Mouse (Mus musculus) right cerebral cortex, postnatal 10 days (tissue): ENCODE data around the gene Acss2.
"Not testable (repeated sequence)": the region's sequence is repeated elsewhere in the genome, so short reads cannot be mapped to it uniquely, and the experiment has no call there.

ENCODE experiments used
- DNase-seq, 2 experiments: peaks; one replicate each; pipeline ENCODE4 v3.0.0; 2021; ENCODE audit warnings: low spot score in 2 of 2

Acss2 gene

DNA sequence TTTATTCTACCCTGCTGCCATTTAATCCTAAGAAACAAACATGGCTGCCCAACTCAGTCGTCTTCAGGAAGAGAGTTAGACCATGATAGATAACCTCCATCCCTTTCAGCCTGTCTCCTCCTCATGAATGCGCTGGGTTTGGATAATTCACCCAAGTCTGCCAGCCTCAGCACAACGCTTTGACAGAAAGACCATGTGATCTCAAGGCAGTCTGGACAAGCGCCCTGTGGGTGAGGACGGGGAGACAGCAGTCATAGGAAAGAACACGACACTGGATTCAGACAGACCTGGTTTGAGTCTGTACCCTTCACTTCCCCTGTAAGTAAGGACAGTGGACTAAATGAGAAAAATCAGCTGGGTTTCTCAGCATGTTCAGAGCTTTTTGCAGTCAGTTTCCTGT lies 71.8 kb downstream of the Acss2 start:
- DNase-seq, result no peak

DNA sequence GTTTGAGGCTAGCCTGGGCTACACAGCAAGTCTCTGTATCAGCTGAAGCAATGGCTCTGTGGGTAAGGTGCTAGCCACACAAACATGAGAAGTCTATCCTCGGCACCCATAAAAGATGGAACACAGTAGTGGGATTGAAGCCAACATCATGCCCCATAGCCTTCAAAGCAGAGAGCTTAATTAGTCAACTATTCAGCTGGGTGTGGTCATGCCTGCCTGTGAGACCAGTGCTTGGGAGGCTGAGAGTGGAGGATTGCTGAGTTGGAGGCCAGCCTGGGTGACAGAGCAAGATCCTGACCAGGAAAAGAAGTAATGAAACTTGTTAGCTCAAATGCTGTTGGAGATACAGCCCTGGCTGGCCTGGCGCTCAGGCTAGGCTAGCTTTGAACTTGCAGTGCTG lies 73.1 kb downstream of the Acss2 start:
- no peak for DNase-seq

DNA sequence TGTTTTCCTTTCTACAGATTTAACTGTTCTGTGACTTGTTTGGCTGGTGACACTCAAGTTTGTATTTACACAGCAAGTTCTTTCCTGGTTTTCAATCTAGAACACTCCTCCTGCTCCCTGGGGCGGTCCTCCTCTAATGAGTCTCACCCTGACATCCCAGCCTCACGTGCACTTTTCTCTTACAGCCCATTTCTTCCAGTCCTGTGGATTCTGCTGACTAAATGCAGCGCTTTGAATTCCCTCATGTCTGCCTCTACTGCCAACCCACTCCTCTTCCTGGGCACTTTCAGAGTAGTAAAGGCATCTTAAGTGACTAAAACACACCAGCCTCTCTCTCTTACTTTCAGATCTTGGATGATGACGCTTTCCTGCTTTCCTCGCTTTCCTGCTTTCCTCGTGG lies 73.9 kb downstream of the Acss2 start:
- no peak for DNase-seq

DNA sequence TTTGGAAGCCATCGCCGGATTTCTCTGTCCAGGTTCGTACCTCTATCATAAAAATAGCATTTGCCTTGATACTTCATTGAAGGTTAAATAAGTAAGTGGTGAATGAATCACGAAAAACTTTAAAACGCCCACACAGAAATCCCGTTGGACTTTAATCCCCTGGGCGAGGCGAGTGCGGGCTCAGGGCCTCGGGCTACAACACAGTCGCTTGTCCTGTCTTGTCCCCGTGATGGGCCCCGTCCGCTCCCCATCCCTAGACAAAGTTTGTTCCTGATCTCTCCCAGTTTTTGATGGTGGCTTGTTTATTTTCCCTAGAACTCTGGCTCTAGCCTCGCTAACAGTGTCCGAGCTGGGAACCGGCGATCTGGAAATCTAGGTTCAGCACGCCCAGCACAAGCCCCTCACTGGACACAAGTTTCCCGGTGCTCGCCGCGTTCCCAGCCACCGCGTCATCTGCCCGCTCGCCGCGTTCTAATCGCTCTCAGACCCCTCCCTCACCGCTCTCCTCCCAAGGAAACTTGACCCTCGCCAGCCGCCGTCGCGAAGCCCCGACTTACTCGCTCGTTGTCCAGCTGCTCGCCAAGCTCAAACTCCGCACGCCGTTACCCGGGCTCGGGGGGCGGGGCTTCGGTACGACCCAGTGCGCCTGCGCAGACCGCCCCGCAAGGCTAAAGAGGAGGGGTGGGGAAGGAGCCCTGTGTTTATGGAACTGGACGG lies 74.5 kb downstream of the Acss2 start, which contains the start of gene Gss:
Gss (minus strand) TSS at position 674 of the 717 bp plus-strand sequence.
- peak; percentile 98 to 99 for DNase-seq

DNA sequence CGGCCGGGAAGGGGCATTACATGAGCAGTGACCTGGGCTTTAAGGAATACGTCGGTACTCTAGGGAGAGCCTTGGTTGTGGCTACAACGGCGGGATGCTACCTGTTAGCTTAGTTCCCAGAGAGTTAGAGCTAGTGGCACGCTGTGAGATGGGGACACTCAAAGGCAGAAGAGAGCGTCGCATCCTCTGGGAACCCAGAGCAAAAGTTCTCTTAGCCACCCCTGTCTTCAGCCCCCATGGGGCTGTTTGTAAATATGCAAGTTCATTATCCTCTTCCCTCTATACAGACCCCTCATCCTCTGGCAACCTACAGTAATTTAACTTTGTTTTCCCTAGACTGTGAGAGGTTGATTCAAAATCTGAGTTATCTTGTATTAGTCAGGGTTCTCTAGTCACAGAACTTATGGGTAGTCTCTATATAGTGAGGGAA lies 75.1 kb downstream of the Acss2 start:
- no peak for DNase-seq

DNA sequence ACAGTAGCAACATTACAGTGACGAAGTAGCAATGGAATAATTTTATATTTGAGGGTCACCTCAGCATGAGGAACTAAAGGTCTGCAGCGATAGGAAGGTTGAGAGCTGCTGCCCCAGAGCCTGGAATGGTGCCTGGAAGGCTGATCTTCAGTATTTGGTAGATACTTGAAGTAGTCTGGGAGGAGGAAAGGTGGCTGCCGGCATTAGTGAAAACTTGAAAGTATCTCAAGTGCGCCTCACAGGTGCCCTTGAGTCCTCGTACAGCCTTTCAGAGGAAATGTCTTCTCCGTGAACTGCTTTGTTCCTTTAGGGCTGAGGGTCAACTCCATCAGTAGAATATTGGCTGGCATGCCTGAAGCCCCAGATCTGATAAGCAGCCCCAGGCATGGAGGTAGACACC lies 77.8 kb downstream of the Acss2 start:
- DNase-seq, result no peak

DNA sequence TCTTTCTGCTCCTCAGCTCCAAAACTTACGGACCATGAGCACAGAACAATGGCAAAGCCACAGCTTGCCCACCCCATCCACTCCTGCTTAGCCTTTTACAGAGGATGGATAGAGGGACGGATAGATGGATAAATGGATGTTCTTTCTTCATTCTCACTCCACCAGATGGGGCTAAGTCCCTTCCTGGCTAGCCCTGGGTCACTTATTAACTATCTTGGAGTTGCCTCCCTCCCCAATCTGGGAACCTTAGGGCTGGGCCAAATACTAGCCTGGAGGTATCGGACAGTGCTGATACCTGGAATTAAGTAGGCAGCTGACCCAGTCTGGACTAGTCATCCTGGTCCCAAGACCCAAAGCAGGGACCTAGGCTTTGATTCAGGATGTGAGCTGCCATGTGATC lies 86.0 kb downstream of the Acss2 start:
- DNase-seq, result no peak

DNA sequence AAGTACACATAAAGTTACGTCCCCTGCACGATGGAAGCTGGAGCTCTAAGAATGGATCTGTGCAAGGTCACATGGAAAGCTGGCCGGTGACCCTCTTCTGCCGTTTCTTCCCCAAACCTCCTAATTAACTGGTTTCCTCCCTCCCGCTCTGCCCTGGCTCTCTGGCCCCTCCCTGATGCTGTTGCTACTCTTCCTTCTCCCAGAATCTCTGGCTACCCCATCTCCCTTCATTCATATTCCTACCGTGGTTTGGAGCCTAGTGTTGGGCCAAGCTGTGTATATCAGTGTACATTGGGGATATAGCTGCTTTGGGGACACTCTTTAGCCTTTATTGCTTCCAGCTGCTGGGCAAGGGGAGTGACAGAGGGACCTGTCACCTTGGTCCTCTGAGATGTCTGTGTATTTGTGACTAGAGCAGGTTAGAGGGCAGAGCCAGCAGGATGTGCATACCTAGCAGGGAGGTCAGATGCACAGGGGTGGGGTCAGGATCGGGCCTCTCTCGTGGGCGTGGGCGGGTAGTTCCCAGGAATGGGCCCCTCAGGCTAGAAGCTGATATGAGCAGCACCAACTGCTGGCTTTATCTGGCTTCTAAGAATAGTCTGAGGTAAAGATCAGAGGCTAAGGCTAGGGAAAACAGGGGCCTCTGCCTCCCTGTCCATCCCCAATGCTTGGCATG lies 87.0 kb downstream of the Acss2 start:
- no peak for DNase-seq

DNA sequence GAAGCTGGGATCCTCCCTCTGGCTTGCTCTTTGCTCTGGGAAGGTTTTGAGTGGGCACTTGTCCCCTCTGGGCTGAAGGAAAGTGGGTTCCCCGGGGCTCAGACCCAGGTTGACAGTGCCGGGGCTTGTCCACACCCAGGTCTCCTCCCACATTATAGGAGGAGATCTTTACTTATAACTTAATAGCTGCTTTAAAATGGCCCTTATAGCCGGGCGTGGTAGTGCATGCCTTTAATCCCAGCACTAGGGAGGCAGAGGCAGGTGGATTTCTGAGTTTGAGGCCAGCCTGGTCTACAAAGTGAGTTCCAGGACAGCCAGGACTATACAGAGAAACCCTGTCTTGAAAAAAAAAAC lies 87.5 kb downstream of the Acss2 start:
- not testable (repeated sequence) for DNase-seq

DNA sequence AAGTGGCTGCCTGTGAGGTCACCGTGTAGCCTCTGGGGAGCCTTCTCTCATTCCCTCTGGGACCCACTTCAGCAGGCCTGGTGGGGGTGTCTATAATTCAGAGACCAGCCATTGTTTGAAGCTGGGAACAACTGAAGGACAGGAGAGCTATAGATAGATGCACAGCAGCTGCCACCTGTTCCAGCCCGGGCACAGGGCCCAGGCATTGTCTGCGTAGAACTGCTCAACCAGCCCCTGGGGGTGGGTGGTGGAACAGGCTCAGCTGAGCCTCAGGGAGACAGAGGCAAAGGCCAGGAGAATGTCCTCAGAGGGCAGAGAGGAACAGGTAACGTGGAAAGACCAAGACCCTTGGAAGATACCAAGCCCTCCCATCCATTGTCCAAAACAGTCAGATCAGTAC lies 88.6 kb downstream of the Acss2 start:
- DNase-seq, result peak in 1 of 2 experiments; percentile 49

DNA sequence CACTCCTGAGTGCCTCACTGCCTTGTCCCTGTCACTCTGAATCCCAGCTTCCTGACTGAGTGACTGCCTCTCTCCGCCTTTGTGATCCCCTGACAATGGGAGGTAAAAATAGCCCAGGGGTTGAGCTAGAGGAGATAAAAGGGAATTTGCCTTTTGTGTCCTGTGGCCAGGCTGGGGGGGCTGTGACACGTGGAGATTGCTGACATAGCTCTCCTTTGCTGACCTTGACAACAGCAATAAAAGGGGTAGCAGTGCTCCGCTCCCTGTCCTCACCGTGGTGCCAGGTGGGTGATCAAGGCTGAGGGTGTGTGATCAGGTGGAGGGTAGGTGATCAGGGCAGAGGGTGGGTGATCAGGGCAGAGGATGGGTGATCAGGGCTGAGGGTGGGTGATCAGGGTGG lies 93.2 kb downstream of the Acss2 start, which contains the start of gene Myh7b:
Myh7b (plus strand) TSS at position 235 of the 400 bp plus-strand sequence.
- DNase-seq, result no peak

DNA sequence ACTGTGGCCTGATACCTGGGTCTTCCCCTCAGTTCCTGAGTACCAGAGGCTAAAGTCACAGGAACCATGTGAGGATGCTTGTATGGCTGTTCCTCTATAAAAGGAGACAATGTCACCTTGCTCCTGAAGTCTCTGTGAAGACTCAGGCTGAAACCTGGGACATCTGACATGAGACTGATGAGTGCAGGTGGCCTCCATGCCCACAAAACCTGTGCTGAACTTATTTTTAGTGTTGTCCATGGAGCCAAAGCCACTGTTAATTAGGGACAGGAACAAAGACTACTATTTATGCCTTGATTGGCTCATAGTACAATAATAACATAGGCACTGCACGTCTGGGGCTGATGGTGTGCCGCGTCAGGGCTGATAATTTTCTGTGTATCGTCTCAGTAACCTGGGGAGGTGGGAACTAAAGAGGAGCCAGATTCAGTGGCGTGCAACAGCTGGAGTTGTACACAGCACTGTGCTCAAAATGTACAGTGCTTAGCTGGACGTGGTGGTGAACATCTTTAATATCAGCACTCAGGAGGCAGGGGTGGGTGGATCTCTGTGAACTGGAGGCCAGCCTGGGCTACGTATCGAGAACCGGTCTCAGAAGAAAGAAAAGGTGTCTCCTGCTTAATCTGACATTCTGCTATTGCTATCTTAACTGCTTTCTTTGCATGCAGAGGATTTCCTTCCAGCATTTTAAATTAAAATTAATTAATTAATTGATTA lies 94.2 kb downstream of the Acss2 start:
- no peak for DNase-seq

DNA sequence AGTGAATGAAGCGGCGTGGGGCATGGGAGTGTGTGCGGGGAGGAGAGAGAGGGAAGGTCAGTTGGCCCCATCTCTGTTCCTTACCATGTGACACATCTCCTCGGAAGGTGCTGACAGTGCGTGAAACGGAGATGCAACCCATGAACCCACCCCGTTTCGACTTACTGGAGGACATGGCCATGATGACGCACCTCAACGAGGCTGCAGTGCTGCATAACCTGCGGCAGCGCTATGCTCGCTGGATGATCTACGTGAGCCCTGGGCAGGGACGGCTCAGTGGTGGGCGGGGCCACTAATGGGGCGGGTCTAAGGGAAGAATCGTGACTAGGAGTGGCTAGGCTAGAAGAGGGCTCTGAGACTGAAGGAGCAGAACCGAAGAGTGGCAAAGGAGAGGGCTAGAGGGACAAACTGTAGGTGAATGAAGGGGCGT lies 95.6 kb downstream of the Acss2 start:
- no peak for DNase-seq

DNA sequence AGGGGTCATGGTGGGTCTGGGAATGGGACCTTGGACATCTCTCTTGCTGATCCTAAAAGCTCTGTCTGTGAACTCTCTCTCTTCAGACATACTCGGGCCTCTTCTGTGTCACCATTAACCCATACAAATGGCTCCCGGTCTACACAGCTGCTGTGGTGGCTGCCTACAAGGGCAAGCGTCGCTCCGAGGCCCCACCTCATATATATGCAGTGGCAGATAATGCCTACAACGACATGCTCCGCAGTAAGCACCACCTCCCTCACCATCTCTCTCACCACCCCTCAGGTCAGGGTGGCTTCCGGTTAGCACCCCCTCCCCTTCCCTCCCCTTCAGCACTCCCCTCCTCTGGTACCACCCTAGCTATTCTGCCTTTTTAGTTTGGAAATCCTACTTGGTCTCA lies 96.2 kb downstream of the Acss2 start:
- DNase-seq, result no peak

DNA sequence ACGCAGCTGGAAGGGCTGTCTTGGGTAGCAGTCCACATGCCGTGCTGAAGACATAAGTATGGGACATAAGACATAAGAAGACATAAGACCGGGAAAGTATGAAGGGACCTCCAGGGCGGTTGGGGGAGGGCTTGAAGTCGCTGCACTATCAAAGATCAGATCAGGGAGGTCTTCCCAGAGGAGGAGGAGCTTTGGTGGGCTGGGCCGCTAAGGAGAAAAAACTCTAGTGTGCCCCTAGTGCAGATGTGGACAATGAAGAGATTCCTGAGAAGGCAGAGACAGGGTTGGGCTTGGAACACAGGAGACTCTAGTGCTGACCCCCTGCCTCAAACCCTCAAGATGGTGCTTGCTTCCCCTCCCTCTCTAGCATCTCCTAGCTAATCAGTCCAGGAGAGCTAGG lies 99.2 kb downstream of the Acss2 start:
- DNase-seq, result no peak

DNA sequence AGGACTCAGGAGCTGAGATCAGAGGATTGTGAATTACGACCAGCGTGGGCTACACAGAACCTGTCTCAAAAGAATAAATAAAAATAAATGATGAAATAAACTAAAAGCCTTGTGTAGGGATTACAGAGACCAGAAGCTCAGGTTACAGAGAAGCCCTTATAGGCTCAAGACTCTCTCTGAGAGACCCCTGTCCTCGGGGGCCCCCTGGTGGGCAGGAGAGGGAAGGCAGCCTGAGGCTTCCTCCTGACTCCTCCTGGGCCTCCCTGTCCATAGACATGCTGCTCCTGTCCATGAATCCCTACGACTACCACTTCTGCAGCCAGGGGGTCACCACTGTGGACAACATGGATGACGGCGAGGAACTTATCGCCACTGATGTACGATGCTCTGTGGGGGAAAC lies 102.1 kb downstream of the Acss2 start:
- DNase-seq, result peak; percentile 77 to 89

DNA sequence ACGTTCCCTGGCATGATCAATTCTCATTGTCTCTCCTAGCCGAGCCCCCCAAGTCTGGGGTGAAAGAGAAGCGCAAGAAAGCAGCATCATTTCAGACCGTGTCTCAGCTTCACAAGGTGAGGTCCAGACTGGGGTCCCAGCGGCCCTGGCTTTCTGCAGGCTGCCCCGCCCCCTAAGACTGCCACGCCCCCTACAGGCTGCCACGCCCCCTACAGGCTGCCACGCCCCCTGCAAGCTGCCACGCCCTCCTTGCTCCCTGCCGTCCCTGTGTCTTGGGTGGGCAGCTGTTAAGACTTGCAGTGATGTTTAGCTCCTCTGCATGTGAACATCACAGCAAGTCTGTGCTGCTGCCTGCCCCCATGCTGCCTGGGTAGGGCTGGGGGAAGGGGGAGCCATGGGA lies 104.9 kb downstream of the Acss2 start:
- DNase-seq, result no peak

DNA sequence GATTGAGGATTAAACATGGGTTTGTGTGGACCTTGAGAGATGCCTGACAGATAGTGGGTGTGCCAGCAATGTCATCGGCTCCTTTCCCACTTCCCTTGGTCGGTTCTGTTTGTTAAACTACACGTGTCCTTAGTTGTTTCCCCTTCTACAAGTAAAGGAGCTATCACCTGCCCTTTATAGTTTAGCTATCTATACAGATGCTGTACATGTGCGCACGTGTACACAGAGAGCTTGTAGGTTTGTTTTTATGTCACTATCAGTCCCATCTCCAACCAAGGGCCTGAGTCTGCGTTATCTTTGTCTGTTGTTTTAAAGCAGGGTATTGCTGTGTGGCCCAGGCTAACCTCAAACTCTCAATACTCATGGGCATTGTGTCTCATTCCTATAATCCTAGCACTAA lies 106.2 kb downstream of the Acss2 start:
- no peak for DNase-seq

DNA sequence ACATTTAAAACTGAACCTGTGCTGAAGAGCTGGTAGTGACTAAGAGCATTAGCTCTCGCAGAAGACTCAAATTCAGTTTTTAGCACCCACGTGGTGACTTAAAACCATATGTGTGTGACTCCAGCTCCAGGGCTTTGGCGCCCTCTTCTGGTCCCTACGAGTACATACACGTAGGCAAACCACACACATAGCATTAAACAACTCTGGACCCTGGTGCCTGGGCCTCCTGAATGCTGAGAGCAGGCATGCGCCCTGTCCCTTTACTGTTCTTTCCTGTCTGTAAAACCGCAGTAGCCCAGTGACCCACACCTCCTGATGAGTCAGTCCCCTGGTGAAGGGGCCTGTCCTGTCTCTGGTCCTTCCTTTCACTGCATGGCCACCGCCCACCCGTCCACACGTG lies 107.0 kb downstream of the Acss2 start:
- DNase-seq, result no peak

DNA sequence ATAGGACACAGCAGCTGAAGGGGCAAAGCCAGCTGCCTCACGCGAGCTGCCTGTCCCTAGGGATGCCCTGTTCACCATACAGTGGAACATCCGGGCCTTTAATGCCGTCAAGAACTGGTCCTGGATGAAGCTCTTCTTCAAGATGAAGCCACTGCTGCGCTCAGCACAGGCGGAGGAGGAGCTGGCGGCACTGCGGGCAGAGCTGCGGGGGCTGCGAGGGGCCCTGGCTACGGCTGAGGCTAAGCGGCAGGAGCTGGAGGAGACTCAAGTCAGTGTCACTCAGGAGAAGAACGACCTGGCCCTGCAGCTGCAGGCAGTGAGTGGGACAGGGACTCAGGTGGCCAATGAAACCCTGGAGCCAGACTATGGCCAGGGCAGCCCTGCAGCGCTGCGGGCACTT lies 108.5 kb downstream of the Acss2 start:
- DNase-seq, result no peak

DNA sequence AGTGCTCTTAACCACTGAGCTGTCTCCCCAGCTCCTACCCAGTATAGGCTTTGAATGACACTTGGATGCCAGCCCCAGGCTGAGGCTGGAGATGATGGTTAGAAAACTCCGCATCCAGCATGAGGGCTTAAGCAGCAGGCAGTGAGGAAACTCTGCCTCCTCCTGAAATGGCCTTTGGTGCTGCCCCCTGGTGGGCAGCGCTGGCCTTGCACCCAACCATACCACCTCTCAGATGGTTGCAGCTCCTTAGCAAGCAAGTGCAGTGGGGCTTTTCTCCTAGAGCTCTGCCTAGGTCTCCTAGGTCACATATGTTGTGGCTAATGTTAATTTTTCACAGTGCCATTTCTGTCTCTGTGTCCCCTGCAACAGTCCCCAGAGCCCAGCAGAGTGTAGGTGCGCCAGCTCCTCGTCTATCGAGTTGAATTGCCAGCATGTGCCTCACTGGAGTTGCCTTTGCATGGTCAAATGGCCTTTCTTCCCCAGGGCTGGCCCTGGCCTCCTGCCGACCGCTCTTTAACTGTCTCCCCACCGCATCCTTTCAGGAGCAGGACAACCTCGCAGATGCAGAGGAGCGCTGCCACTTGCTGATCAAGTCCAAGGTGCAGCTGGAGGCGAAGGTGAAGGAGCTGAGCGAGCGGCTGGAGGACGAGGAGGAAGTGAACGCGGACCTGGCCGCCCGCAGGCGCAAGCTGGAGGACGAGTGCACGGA lies 109.4 kb downstream of the Acss2 start:
- DNase-seq, result peak; percentile 79 to 85

DNA sequence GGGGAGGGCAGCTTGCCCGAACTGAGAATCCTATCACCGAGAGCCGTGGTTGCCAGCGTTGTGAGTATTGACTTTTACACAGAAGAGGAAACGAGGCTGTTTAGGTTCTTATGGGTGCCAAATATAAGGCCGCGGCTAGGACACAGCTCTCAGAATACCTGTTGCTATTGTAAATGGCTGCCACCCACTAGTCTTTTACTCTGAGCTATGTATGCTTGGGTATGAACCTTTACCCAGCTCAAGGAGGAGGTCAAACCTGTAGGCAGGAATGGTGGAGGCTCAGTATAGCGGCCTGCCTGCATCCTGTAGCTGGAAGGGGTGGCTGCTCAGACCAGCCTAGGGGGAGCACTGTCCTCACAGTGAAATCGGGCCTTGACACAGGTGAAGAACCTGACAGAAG lies 110.4 kb downstream of the Acss2 start:
- DNase-seq, result no peak
